Mouse (Mus musculus): ENCODE data around the gene Map4k3. TPM values are rescaled to one million over a fixed set of nuclear protein-coding genes. Genes with fewer than 3 reads are reported as not detected.

Gene Map4k3
- polyA plus RNA-seq, 1 experiment from 2014 or later, result 23.5 TPM

- H3K4me2 ChIP-seq (replicated peaks), result peak overlapping the region; percentile 72
- peak; percentile 79 for ATAC-seq
- H3K27ac ChIP-seq, result peak overlapping the region; percentile 95
- no peaks in the 10 kb centered on the region for H3K9me3 ChIP-seq
- H3K4me3 ChIP-seq (replicated peaks), result peak overlapping the region; percentile 97
- H3K36me3 ChIP-seq, result no peaks in the 10 kb centered on the region
- H3K27me3 ChIP-seq, result no peaks in the 10 kb centered on the region
- under 1% methylated on average over 51 of the region's 54 CpGs for WGBS
- H3K4me1 ChIP-seq (replicated peaks), result peaks cover 47% of the 10 kb centered on the region
- H3K9ac ChIP-seq (replicated peaks), result peak overlapping the region; percentile 96
These were observed 839 bp downstream of the Map4k3 start for GRCm38 (mm10) chr17:80727341-80727951.

- Histone ChIP-seq H3K9me3 (no peaks in the 10 kb centered on the region), H3K4me3 (replicated peaks) (peak overlapping the region; percentile 97), H3K4me1 (replicated peaks) (peaks cover 53% of the 10 kb centered on the region), H3K9ac (replicated peaks) (peak overlapping the region; percentile 96), H3K36me3 (no peaks in the 10 kb centered on the region), H3K4me2 (replicated peaks) (peak overlapping the region; percentile 72), H3K27ac (peak overlapping the region; percentile 95; the same call in 1 of the 2 replicates), H3K27me3 (no peaks in the 10 kb centered on the region)
- no peak for ATAC-seq
- 12% methylated on average over 8 of the region's 8 CpGs for WGBS
These were observed 1.5 kb downstream of the Map4k3 start for GRCm38 (mm10) chr17:80726821-80727220.

- Histone ChIP-seq H3K4me2 (replicated peaks) (no peak overlapping the region), H3K9ac (replicated peaks) (no peak overlapping the region), H3K27me3 (no peaks in the 10 kb centered on the region), H3K4me1 (replicated peaks) (peaks cover 56% of the 10 kb centered on the region), H3K9me3 (no peaks in the 10 kb centered on the region), H3K27ac (no peak overlapping the region), H3K36me3 (no peaks in the 10 kb centered on the region), H3K4me3 (replicated peaks) (no peak overlapping the region)
- ATAC-seq, result no peak
- 73% methylated on average over 6 of the region's 6 CpGs for WGBS
These were observed 5.2 kb downstream of the Map4k3 start for GRCm38 (mm10) chr17:80723092-80723491.

DNA sequence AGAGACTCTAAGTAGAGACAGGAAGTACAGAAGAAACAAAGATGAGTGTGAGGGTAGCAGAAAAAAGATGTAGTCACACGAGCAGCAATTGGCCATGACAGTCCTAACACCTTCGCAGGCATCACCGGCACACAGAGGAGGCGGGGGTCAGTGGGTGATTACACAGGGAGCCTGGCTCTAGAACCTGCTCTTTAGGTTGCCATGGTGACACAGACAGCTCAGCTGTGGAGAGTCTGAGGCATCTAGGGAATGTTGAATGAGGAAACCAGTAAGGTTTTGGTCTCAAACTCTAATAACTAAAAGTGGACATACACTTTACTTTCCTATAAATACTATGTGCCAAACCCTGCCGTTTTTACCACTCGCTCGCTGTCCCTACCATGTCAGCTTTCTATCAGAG is 6.6 kb downstream of the Map4k3 start:
- H3K27ac ChIP-seq, result peak overlapping the region; percentile 45; the same call in 1 of the 2 replicates
- peaks cover 53% of the 10 kb centered on the region for H3K4me1 ChIP-seq (replicated peaks)
- H3K27me3 ChIP-seq, result no peaks in the 10 kb centered on the region
- H3K9ac ChIP-seq (replicated peaks), result no peak overlapping the region
- no peak overlapping the region; the same call in 1 of the 2 replicates for H3K4me2 ChIP-seq (replicated peaks)
- no peaks in the 10 kb centered on the region for H3K9me3 ChIP-seq
- H3K36me3 ChIP-seq, result no peaks in the 10 kb centered on the region
- WGBS, result 59% methylated on average over 7 of the region's 7 CpGs
- H3K4me3 ChIP-seq (replicated peaks), result no peak overlapping the region
- peak; percentile 84 for ATAC-seq

DNA sequence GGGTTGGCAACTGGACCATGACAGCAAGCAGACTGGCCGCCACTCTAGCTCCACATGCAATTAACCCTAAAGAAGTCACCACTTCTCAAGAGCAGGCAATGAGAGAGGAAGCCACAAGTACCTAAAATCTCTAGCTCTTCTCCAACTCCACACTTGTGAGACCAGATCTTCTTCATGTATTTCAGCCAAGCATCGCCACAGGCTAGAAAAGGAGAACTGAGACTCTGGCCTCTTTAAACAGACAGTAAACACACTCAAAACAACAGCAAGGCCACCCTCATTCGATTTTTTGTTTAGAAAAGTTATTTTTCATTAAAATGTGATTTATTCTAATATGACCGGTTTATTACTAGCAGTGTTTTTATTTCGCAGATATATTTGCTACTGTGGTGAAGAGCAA is 9.0 kb downstream of the Map4k3 start:
- H3K27ac ChIP-seq, result no peak overlapping the region
- ATAC-seq, result no peak
- H3K9me3 ChIP-seq, result no peaks in the 10 kb centered on the region
- peaks cover 43% of the 10 kb centered on the region for H3K4me1 ChIP-seq (replicated peaks)
- no peaks in the 10 kb centered on the region for H3K27me3 ChIP-seq
- no peak overlapping the region for H3K4me3 ChIP-seq (replicated peaks)
- 97% methylated on average over 5 of the region's 5 CpGs for WGBS
- no peaks in the 10 kb centered on the region for H3K36me3 ChIP-seq
- no peak overlapping the region for H3K9ac ChIP-seq (replicated peaks)
- no peak overlapping the region for H3K4me2 ChIP-seq (replicated peaks)

DNA sequence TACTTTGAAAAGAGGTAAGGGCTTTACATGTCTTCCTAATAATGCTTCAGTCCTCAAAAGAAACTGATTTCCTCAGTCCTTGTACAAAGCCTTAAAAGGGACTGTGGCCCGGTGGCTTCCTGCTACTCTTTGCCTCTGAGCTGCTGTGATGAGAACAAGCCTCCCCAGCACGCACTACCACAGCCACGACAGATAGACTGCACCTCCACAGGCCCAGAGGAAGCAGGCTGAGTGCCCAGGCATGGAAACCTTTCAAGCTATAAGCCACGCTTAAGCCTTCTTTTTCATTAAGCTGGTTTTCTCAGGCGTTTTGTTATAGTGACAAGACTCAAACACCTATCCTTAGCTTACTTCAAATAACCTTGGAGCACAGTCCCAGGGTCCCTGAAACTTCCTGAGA is 10.0 kb downstream of the Map4k3 start:
- ATAC-seq, result no peak
- no peaks in the 10 kb centered on the region for H3K27me3 ChIP-seq
- H3K4me1 ChIP-seq (replicated peaks), result peaks cover 38% of the 10 kb centered on the region
- no peaks in the 10 kb centered on the region for H3K36me3 ChIP-seq
- H3K4me3 ChIP-seq (replicated peaks), result no peak overlapping the region
- H3K9ac ChIP-seq (replicated peaks), result no peak overlapping the region
- 73% methylated on average over 5 of the region's 5 CpGs for WGBS
- no peaks in the 10 kb centered on the region for H3K9me3 ChIP-seq
- no peak overlapping the region for H3K27ac ChIP-seq
- no peak overlapping the region for H3K4me2 ChIP-seq (replicated peaks)

- WGBS, result 95% methylated on average over 5 of the region's 5 CpGs
- H3K9ac ChIP-seq (replicated peaks), result no peak overlapping the region
- H3K27me3 ChIP-seq, result no peaks in the 10 kb centered on the region
- no peak overlapping the region for H3K4me2 ChIP-seq (replicated peaks)
- H3K36me3 ChIP-seq, result no peaks in the 10 kb centered on the region
- ATAC-seq, result no peak
- no peak overlapping the region for H3K4me3 ChIP-seq (replicated peaks)
- no peak overlapping the region for H3K27ac ChIP-seq
- no peaks in the 10 kb centered on the region for H3K9me3 ChIP-seq
- H3K4me1 ChIP-seq (replicated peaks), result peaks cover 36% of the 10 kb centered on the region
These were observed 14.7 kb downstream of the Map4k3 start for GRCm38 (mm10) chr17:80713588-80713987.

DNA sequence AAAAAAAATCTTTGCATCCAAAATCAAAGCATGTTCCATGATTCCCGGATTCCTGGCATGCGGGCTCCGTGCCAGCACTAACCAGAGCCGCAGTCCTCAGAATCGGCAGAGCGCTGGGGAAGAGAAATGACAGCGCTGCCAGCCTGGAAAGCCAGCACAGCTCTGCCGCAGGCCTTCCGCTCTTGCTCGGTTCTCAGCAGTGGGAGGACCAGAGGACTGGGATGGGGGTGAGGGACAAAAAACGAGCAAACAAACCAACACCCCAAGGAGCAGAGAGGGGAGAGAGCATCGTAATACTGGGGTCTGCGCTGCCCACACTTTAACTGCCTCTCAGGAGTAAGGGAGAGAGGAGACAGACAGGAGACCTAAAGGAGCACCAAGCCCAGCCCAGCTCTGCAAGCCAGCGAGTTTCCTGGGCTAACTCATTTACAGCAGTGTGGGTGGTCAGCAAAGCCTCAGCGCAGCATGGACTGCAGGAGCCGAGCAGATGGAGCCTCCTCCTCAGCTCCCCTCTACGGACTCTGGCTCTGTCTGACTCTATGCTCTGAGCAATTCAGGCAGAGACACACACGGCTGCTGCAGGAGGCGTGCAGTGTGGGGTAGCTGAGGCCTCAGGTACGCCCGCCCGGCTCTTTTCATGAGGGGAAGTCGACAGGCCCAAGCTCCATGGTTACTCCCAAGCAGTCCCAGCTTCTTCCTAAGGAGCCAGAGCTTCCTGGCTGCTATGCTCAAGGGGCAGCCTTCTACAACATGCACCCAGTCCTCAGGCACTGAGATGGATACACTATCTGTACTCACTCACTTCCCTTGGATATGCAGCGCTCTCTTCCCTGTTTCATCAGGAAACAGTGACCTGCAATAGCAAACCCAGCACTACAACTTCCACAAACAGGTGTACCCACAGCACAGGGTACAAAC is 18.1 kb downstream of the Map4k3 start:
- Histone ChIP-seq H3K27ac (peak overlapping the region; percentile 74), H3K9ac (replicated peaks) (peak overlapping the region; percentile 56), H3K4me3 (replicated peaks) (peak overlapping the region; percentile 17; the same call in 1 of the 2 replicates), H3K4me1 (replicated peaks) (peaks cover 48% of the 10 kb centered on the region), H3K36me3 (no peaks in the 10 kb centered on the region), H3K9me3 (no peaks in the 10 kb centered on the region), H3K27me3 (no peaks in the 10 kb centered on the region), H3K4me2 (replicated peaks) (peak overlapping the region; percentile 49)
- 23% methylated on average over 24 of the region's 24 CpGs for WGBS
- ATAC-seq, result peak; percentile 91

DNA sequence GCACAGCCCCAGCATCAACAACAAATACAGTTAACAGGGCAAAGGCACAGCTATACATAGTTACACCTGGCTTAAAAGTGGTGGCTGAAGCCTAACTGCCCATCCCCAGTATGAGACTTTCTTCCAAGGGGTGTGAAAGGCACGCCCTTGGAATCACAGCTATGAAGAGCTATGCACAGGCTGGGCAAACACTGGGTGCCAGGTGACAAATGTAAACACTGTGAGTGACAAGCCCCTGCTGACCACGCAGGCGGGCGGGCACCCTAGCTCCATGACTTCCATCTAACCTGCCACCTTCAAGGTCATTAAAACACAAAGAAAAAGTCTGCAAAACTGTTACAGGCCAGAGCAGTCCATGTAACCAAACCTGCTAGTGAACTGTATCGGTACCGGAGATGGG is 19.5 kb downstream of the Map4k3 start:
- WGBS, result 92% methylated on average over 6 of the region's 6 CpGs
- H3K4me2 ChIP-seq (replicated peaks), result no peak overlapping the region
- no peaks in the 10 kb centered on the region for H3K36me3 ChIP-seq
- H3K9ac ChIP-seq (replicated peaks), result no peak overlapping the region
- H3K27me3 ChIP-seq, result no peaks in the 10 kb centered on the region
- no peak for ATAC-seq
- H3K4me3 ChIP-seq (replicated peaks), result no peak overlapping the region
- H3K4me1 ChIP-seq (replicated peaks), result peaks cover 55% of the 10 kb centered on the region
- H3K9me3 ChIP-seq, result no peaks in the 10 kb centered on the region
- no peak overlapping the region for H3K27ac ChIP-seq

DNA sequence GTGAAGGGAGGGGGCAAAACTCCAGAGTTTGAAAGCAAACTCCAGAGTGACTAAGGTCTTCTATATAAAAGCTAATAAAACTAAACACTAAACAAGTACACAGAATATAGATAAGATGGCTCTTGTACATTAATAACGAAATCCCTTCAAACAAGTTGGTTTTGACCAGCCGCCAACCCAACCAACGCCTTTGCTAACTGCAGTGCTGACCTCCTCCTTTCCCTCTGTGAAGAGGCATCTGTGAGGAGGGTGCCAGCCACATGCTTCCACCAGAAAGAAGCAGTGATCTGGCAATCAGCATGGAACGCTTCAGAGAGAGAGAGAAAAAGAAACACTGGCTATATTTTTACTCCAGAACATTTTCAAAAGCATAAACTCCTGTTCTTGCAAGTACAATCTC is 21.1 kb downstream of the Map4k3 start:
- no peak overlapping the region for H3K9ac ChIP-seq (replicated peaks)
- no peak overlapping the region for H3K4me2 ChIP-seq (replicated peaks)
- peaks cover 59% of the 10 kb centered on the region for H3K4me1 ChIP-seq (replicated peaks)
- ATAC-seq, result no peak
- no peaks in the 10 kb centered on the region for H3K27me3 ChIP-seq
- H3K4me3 ChIP-seq (replicated peaks), result no peak overlapping the region
- no peaks in the 10 kb centered on the region for H3K36me3 ChIP-seq
- no peak overlapping the region for H3K27ac ChIP-seq
- no peaks in the 10 kb centered on the region for H3K9me3 ChIP-seq
- 87% methylated on average over 4 of the region's 4 CpGs for WGBS

DNA sequence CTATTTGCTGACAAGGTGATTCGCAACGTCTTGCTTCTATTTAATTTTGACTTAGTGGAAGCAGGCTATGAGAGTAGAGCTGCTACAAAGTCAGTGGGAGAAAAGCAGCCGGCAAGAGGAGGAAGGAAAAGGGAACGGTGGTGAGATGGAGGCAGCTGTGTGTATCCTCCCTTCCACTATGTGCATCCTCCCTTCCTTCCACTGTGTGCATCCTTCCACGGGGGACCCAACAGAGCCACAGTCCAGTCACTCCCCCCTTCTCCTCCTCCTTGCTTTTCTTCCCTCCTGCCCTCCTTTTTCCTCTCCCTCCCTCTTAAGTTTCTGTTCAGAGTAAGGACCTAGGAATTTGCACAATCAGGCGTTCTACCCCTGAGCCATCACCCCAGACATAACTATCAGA is 21.7 kb downstream of the Map4k3 start:
- WGBS, result 82% methylated on average over 6 of the region's 6 CpGs
- no peak overlapping the region for H3K9ac ChIP-seq (replicated peaks)
- H3K4me1 ChIP-seq (replicated peaks), result peaks cover 61% of the 10 kb centered on the region

DNA sequence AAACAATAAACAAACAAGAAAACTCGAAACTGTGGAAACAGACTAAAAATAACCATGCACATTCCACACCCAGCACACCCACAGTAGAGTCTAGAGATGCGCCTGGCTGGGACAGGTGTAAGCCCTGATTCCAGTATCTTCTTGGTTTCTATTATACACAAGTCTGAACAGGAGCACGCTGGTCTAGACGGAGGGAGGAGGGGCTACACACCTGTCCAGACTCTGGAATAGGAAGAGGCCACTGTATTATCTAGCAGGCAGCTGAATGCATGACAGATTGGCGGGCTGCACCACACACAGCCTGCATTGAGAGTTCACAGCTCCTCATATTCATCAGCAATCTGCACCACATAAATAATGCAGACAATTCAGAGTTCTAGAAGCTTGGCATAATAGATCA is 26.6 kb downstream of the Map4k3 start:
- Histone ChIP-seq H3K9ac (replicated peaks) (no peak overlapping the region), H3K9me3 (no peaks in the 10 kb centered on the region), H3K4me2 (replicated peaks) (no peak overlapping the region), H3K27me3 (no peaks in the 10 kb centered on the region), H3K36me3 (no peaks in the 10 kb centered on the region), H3K4me1 (replicated peaks) (peaks cover 49% of the 10 kb centered on the region), H3K27ac (no peak overlapping the region), H3K4me3 (replicated peaks) (no peak overlapping the region)
- no peak for ATAC-seq
- 83% methylated on average over 5 of the region's 5 CpGs for WGBS

More for the DNA sequence above, 21.7 kb downstream of the Map4k3 start:
- H3K4me2 ChIP-seq (replicated peaks), result no peak overlapping the region
- no peak overlapping the region for H3K4me3 ChIP-seq (replicated peaks)
- no peaks in the 10 kb centered on the region for H3K36me3 ChIP-seq
- no peaks in the 10 kb centered on the region for H3K27me3 ChIP-seq
- H3K27ac ChIP-seq, result no peak overlapping the region
- no peaks in the 10 kb centered on the region for H3K9me3 ChIP-seq
- no peak for ATAC-seq

Measured in midbrain, embryonic 13.5 days (tissue).